Mouse (Mus musculus) hindbrain, embryonic 16.5 days (tissue): ENCODE results near the gene Pdpn. TPM values are rescaled to one million over a fixed set of nuclear protein-coding genes. Genes with fewer than 3 reads are reported as not detected.

Experiments
- ATAC-seq: fragments of 200-750 bp; cut with Nextera tagmentation; 2 replicates; pipeline ENCODE4 v1.8.0; 2017; ENCODE audit warnings: moderate TSS enrichment, moderate library complexity
- H3K27ac ChIP-seq: fragments of 300-500 bp; sonication (generic); 2 replicates; pipeline ENCODE4 v1.5.1; 2014; ENCODE audit warnings: low read depth, mild to moderate bottlenecking, control low read depth, low read length, moderate library complexity
- H3K27me3 ChIP-seq: fragments of 300-500 bp; sonication (generic); replicated peaks from 2 replicates; pipeline ENCODE4 v1.6.1; 2014; ENCODE audit warnings: low read length; ENCODE audit not compliant: control insufficient read depth, insufficient read depth
- H3K36me3 ChIP-seq: fragments of 300-500 bp; sonication (generic); 2 replicates; pipeline ENCODE4 v1.6.1; 2014; ENCODE audit warnings: mild to moderate bottlenecking, low read length, moderate library complexity, mixed read lengths; ENCODE audit not compliant: control insufficient read depth, insufficient read depth
- H3K4me1 ChIP-seq: fragments of 300-500 bp; sonication (generic); 2 replicates; pipeline ENCODE4 v1.6.1; 2014; ENCODE audit warnings: low read depth, low read length; ENCODE audit not compliant: control insufficient read depth, insufficient read depth
- H3K4me2 ChIP-seq: fragments of 300-500 bp; sonication (generic); 2 replicates; pipeline ENCODE4 v1.6.1; 2014; ENCODE audit warnings: mild to moderate bottlenecking, low read length, control low read depth, moderate library complexity
- H3K4me3 ChIP-seq: fragments of 300-500 bp; sonication (generic); 2 replicates; pipeline ENCODE4 v1.5.1; 2014; ENCODE audit warnings: mild to moderate bottlenecking, low read length, control low read depth, moderate library complexity
- H3K9ac ChIP-seq: fragments of 300-500 bp; sonication (generic); 2 replicates; pipeline ENCODE4 v1.6.1; 2014; ENCODE audit warnings: low read depth, mild to moderate bottlenecking, control low read depth, low read length, moderate library complexity
- H3K9me3 ChIP-seq: fragments of 300-500 bp; sonication (generic); 2 replicates; pipeline ENCODE4 v1.6.1; 2014; ENCODE audit warnings: mild to moderate bottlenecking, low read length, moderate library complexity; ENCODE audit not compliant: control insufficient read depth
- WGBS: fragments of 180-500 bp; shearing (Covaris S2); extraction: QIAGEN DNeasy Blood & Tissue Kit; methylation state at CpG from one replicate; pipeline ENCODE4 v1.1.7; 2014; 5-methylcytosine and 5-hydroxymethylcytosine counted together
- polyA plus RNA-seq: library from polyadenylated mRNA; unstranded; fragments of >200 nt; fragmentation: Nextera tagmentation; extraction: Ambion mirVana; gene quantifications from 2 replicates; pipeline ENCODE4 v1.2.1, GENCODE M21; 2015

Gene Pdpn
- polyA plus RNA-seq, 1 experiment from 2014 or later = 46.9 TPM

DNA sequence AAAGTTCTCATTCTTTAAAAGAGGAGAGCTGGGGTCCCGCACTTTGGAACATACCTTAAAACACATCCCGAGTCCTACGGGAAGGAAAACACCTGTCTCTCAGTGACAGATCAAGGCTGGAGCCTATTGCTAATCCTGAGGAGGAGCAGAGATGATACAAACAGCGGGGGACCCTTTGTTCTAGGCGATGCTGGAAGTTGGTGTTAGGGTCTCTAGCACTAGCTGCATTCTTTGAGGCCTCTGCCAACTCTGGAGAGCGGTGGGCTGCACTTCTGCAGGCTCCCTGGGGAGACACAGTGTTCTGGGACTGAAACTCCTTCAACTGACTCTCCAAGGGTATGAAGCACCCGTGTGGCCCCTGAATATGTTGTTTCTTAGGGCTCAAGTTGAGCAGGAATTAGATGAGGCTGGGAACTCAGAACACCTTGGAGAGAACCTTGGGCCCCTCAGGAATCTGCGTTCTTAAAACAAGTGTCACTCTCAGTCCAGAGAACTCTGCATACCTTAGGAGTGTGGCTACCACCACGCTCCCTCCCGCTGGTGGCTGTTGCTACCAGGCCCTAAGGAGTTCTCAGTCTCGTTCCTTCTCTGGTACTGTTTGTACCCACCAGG lies 3.0 kb upstream of the Pdpn start:
- Histone ChIP-seq H3K36me3 (no peaks in the 10 kb centered on the region), H3K4me3 (no peak overlapping the region), H3K9me3 (no peaks in the 10 kb centered on the region), H3K9ac (no peak overlapping the region), H3K27me3 (no peaks in the 10 kb centered on the region), H3K4me2 (no peak overlapping the region), H3K4me1 (peaks cover 18% of the 10 kb centered on the region), H3K27ac (no peak overlapping the region)
- no peak for ATAC-seq
- 50% methylated on average over 11 of the region's 11 CpGs for WGBS

DNA sequence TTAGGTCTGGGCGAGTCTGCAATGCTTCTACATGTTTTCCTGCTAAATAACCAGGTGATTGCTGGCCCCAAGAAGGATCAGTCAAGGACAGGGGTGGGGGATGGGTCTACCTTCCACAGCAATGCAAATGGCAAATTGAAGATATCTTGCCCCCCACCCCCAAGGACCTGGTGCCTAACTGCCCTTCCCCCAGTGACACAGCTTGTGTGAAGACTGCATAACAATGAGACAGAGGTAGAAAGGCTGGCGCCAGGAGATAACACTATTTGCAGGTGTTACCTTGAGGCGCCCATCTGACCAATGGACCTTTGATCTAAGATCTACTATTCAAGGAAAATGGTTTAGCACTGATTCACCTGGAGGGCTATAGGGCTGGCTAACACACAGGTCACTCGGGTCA lies 2.5 kb upstream of the Pdpn start:
- H3K9ac ChIP-seq = no peak overlapping the region
- H3K4me2 ChIP-seq = no peak overlapping the region
- peaks cover 23% of the 10 kb centered on the region for H3K4me1 ChIP-seq
- no peaks in the 10 kb centered on the region for H3K27me3 ChIP-seq
- H3K9me3 ChIP-seq = no peaks in the 10 kb centered on the region
- no peaks in the 10 kb centered on the region for H3K36me3 ChIP-seq
- no peak overlapping the region for H3K4me3 ChIP-seq
- no peak overlapping the region for H3K27ac ChIP-seq
- ATAC-seq = no peak
- WGBS = 65% methylated on average over 4 of the region's 4 CpGs

DNA sequence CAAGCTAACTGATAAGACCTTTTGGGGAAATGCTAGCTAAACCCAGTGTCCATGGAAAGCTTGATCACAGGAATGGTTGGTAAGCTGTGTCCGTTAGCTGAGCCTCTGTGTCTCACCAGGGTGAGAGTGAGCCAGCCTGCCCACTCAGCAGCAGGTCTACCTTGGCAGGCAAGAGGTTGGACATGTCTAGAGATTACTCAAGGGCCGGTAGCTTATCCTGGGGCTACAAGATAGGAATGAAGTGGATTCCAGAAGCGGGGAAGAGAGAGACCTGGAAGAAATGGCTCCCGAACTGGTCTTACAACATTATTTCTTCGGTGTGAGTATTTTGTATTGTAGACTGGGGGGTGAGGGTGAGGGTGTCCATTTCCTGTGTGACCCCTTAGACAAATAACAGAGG lies 1.7 kb upstream of the Pdpn start:
- Histone ChIP-seq H3K9ac (no peak overlapping the region), H3K9me3 (no peaks in the 10 kb centered on the region), H3K4me1 (peaks cover 26% of the 10 kb centered on the region), H3K27me3 (no peaks in the 10 kb centered on the region), H3K27ac (no peak overlapping the region), H3K4me3 (no peak overlapping the region), H3K36me3 (no peaks in the 10 kb centered on the region), H3K4me2 (no peak overlapping the region)
- WGBS = 73% methylated on average over 5 of the region's 5 CpGs
- no peak for ATAC-seq

- H3K4me1 ChIP-seq = peaks cover 28% of the 10 kb centered on the region
- H3K4me2 ChIP-seq = peak overlapping the region; percentile 54
- H3K27ac ChIP-seq = no peak overlapping the region
- no peak for ATAC-seq
- no peaks in the 10 kb centered on the region for H3K36me3 ChIP-seq
- no peak overlapping the region; the same call in 1 of the 2 replicates for H3K9ac ChIP-seq
- WGBS = 12% methylated on average over 12 of the region's 12 CpGs
- H3K4me3 ChIP-seq = peak overlapping the region; percentile 37
- H3K9me3 ChIP-seq = no peaks in the 10 kb centered on the region
- no peaks in the 10 kb centered on the region for H3K27me3 ChIP-seq
Measured at GRCm38 (mm10) chr4:143300113-143300688, 837 bp upstream of the Pdpn start.

- H3K4me1 ChIP-seq = peaks cover 30% of the 10 kb centered on the region
- H3K27ac ChIP-seq = peak overlapping the region; percentile 70
- peak overlapping the region; percentile 37 for H3K4me3 ChIP-seq
- H3K4me2 ChIP-seq = peak overlapping the region; percentile 54
- no peaks in the 10 kb centered on the region for H3K36me3 ChIP-seq
- 4% methylated on average over 24 of the region's 24 CpGs for WGBS
- peak; percentile 43 for ATAC-seq
- peak overlapping the region; percentile 61 for H3K9ac ChIP-seq
- no peaks in the 10 kb centered on the region for H3K27me3 ChIP-seq
- H3K9me3 ChIP-seq = no peaks in the 10 kb centered on the region
Measured at GRCm38 (mm10) chr4:143298431-143299315, 691 bp downstream of the Pdpn start.

DNA sequence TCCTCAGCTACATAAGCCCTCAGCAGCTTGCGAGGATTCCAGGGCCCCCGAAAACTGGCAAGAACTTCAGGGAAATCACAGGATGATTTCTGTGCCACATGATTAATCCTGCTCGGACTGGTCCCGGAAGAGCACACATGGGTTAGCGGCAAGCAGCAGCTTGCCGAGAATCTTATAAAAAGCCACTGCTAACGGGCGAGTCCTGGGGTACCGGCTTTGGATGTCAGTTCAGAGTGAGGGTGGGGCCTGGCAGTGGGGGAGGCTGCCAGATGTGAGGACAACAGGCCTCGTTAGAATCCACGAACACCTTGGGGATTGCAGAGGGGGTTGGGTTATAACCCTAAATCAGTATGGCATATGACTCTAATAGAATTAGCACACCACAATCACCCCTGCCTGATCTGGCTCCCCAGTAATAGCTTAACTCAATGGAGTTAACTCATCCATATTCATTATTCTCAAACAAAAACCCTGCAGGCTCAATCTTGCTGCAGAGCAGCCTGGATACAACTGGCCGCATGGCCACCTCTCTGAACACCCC lies 2.3 kb downstream of the Pdpn start:
- H3K4me2 ChIP-seq = peak overlapping the region; percentile 55
- WGBS = 7% methylated on average over 12 of the region's 12 CpGs
- H3K4me1 ChIP-seq = peaks cover 30% of the 10 kb centered on the region
- no peaks in the 10 kb centered on the region for H3K9me3 ChIP-seq
- peak; percentile 45 for ATAC-seq
- 0 out of 2 replicates have a peak, but pooled peaks cover 2% of the 10 kb centered on the region for H3K36me3 ChIP-seq
- peak overlapping the region; percentile 51; the same call in 1 of the 2 replicates for H3K9ac ChIP-seq
- H3K27ac ChIP-seq = peak overlapping the region; percentile 32
- peak overlapping the region; percentile 27 for H3K4me3 ChIP-seq
- no peaks in the 10 kb centered on the region for H3K27me3 ChIP-seq

- H3K4me3 ChIP-seq = no peak overlapping the region
- no peaks in the 10 kb centered on the region for H3K9me3 ChIP-seq
- no peak for ATAC-seq
- no peak overlapping the region for H3K27ac ChIP-seq
- H3K27me3 ChIP-seq = no peaks in the 10 kb centered on the region
- H3K36me3 ChIP-seq = 0 out of 2 replicates have a peak, but pooled peaks cover 2% of the 10 kb centered on the region
- H3K4me1 ChIP-seq = peaks cover 30% of the 10 kb centered on the region
- no peak overlapping the region for H3K9ac ChIP-seq
- 62% methylated on average over 5 of the region's 5 CpGs for WGBS
- 0 out of 2 replicates have a peak overlapping the region, but pooled peaks have one; percentile 4 for H3K4me2 ChIP-seq
Measured at GRCm38 (mm10) chr4:143296153-143296552, 3.2 kb downstream of the Pdpn start.

DNA sequence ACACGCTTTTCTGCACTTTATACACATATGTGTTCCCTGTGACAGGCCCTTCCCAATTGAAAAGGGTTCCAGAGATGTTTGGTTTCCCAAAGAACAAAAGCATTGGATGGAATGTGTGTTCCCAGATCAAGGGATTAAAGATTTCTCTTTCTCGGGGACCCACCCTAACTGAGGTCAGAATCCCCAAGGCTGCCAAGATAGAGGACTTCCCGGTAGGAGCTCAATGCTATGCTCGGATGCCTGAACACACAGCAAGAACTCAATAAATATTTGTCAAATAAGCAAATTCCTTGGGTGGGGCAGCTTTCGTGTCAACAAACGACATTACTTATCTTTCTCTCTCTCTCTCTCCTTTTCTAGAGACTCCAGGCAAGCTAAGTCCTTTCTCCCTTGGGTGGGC lies 5.0 kb downstream of the Pdpn start:
- no peaks in the 10 kb centered on the region for H3K27me3 ChIP-seq
- ATAC-seq = no peak
- no peak overlapping the region for H3K9ac ChIP-seq
- 60% methylated on average over 6 of the region's 6 CpGs for WGBS
- no peaks in the 10 kb centered on the region for H3K9me3 ChIP-seq
- H3K4me1 ChIP-seq = peaks cover 23% of the 10 kb centered on the region
- no peak overlapping the region for H3K4me2 ChIP-seq
- no peak overlapping the region for H3K4me3 ChIP-seq
- H3K36me3 ChIP-seq = 0 out of 2 replicates have a peak, but pooled peaks cover 2% of the 10 kb centered on the region
- H3K27ac ChIP-seq = no peak overlapping the region

DNA sequence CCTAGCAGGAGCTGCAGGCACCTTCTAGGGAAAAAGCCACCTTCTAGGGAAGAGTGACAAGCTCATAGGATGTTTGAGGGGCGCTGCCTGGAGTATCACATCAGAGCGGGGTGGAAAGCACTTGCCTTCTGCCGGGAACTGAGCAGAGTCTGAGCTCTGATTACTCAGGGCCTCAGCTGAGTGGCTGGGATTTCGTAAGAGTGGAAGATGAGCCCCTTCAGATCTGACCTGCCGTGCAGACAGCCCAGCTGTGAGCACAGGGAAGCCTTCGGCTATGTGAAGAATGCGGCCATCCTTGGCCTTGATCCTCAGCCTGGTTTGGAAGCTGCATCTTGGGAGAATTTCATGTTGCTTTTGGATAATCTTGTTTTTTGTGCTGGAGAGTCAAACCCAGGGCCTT lies 10.5 kb downstream of the Pdpn start:
- H3K4me2 ChIP-seq = no peak overlapping the region
- H3K4me1 ChIP-seq = no peaks in the 10 kb centered on the region
- no peaks in the 10 kb centered on the region for H3K9me3 ChIP-seq
- H3K36me3 ChIP-seq = 0 out of 2 replicates have a peak, but pooled peaks cover 2% of the 10 kb centered on the region
- no peak overlapping the region for H3K27ac ChIP-seq
- ATAC-seq = no peak
- H3K27me3 ChIP-seq = no peaks in the 10 kb centered on the region
- 67% methylated on average over 7 of the region's 7 CpGs for WGBS
- H3K4me3 ChIP-seq = no peak overlapping the region
- no peak overlapping the region for H3K9ac ChIP-seq
